18 mouse cellular contexts compared by ENCODE assay signal in genomic region chr6:52265913-52266665, GRCm38 (mm10). TPM values are rescaled to one million over a fixed set of nuclear protein-coding genes. Genes with fewer than 3 reads are reported as not detected.
A peak's percentile ranks its signal among the peaks of the same experiment; 100 is the strongest.
DNase-seq lines count a peak whose midpoint lies in the region; ATAC-seq lines count a peak whose summit lies in the region.
"Had no signal": no experiment of that assay in that cellular context is flagged by ENCODE, and none has a peak within 500 bp of the region (broad histone marks: within the 10 kb centered on the region; RNA-seq: fewer than 3 reads in every experiment).

No protein-coding gene starts in this region.

- H3K27me3 ChIP-seq in hindbrain, embryonic 10.5 days (ENCODE audit: insufficient read depth, poor library complexity, severe bottlenecking), result peaks cover 100% of the 10 kb centered on the region
- H3K27me3 ChIP-seq in hindbrain, embryonic 14.5 days (ENCODE audit: control insufficient read depth, insufficient read depth, low read length), result peaks cover 100% of the 10 kb centered on the region
- H3K27me3 ChIP-seq in neural tube, embryonic 15.5 days (replicated peaks), result peaks cover 94% of the 10 kb centered on the region
- peaks cover 100% of the 10 kb centered on the region for H3K27me3 ChIP-seq in limb, embryonic 10.5 days (ENCODE audit: low read depth, poor library complexity, severe bottlenecking)

- no peaks in the 10 kb centered on the region for H3K9me3 ChIP-seq in hindbrain, embryonic 10.5 days
- H3K9me3 ChIP-seq in hindbrain, embryonic 14.5 days (ENCODE audit: control insufficient read depth, low read length), result no peaks in the 10 kb centered on the region
- H3K9me3 ChIP-seq in neural tube, embryonic 15.5 days (replicated peaks), result no peaks in the 10 kb centered on the region
- no peaks in the 10 kb centered on the region for H3K9me3 ChIP-seq in limb, embryonic 10.5 days (replicated peaks)

- peaks cover 2% of the 10 kb centered on the region for H3K4me1 ChIP-seq in hindbrain, embryonic 10.5 days (replicated peaks)
- no peaks in the 10 kb centered on the region for H3K4me1 ChIP-seq in hindbrain, embryonic 14.5 days (replicated peaks; ENCODE audit: control insufficient read depth, insufficient read depth, low read length)
- H3K4me1 ChIP-seq in neural tube, embryonic 15.5 days, result 0 out of 2 replicates have a peak, but pooled peaks cover 3% of the 10 kb centered on the region
- H3K4me1 ChIP-seq in limb, embryonic 10.5 days, result peaks cover 50% of the 10 kb centered on the region

- no peak overlapping the region for H3K27ac ChIP-seq in hindbrain, embryonic 10.5 days
- no peak overlapping the region for H3K27ac ChIP-seq in hindbrain, embryonic 14.5 days
- no peak overlapping the region for H3K27ac ChIP-seq in neural tube, embryonic 15.5 days (replicated peaks)
- H3K27ac ChIP-seq in limb, embryonic 10.5 days, result peak overlapping the region; percentile 85

- peak; percentile 58 for DNase-seq in hindbrain, embryonic 10.5 days (ENCODE audit: low spot score)
- no peak for DNase-seq in hindbrain, embryonic 14.5 days (ENCODE audit: low spot score)
- DNase-seq in neural tube, embryonic 10.5 days (ENCODE audit: extremely low spot score, low spot score), result peak; percentile 74
- DNase-seq in limb, embryonic 10.5 days (ENCODE audit: low spot score), result peak; percentile 69
- no peak for DNase-seq in cerebellum, adult 9-11 months
- DNase-seq: adrenal gland, postnatal 14 days; cerebellum, postnatal 14 days; gastrocnemius, postnatal 36 days; heart, postnatal 10 days; layer of hippocampus, postnatal 36 days; thymus, postnatal 25 days had no signal

- 1% methylated on average over 19 of the region's 19 CpGs for WGBS in hindbrain, embryonic 10.5 days
- WGBS in hindbrain, embryonic 14.5 days, result 0% methylated on average over 19 of the region's 19 CpGs
- 2% methylated on average over 19 of the region's 19 CpGs for WGBS in neural tube, embryonic 15.5 days
- WGBS in limb, embryonic 10.5 days, result under 1% methylated on average over 19 of the region's 19 CpGs

- H3K9ac ChIP-seq in hindbrain, embryonic 14.5 days, result no peak overlapping the region
- H3K9ac ChIP-seq in neural tube, embryonic 15.5 days (replicated peaks), result no peak overlapping the region

- no peak for ATAC-seq in hindbrain, embryonic 14.5 days (ENCODE audit: low FRiP score)
- ATAC-seq in neural tube, embryonic 15.5 days (ENCODE audit: low FRiP score), result no peak
- no peak for ATAC-seq in megakaryocyte, adult 5-6 weeks (ENCODE audit: poor library complexity, severe bottlenecking)

- H3K4me2 ChIP-seq in hindbrain, embryonic 14.5 days (replicated peaks), result no peak overlapping the region
- H3K4me2 ChIP-seq in neural tube, embryonic 15.5 days, result no peak overlapping the region

- H3K36me3 ChIP-seq in hindbrain, embryonic 10.5 days, result no peaks in the 10 kb centered on the region
- no peaks in the 10 kb centered on the region for H3K36me3 ChIP-seq in hindbrain, embryonic 14.5 days (replicated peaks; ENCODE audit: control insufficient read depth, insufficient read depth)
- no peaks in the 10 kb centered on the region for H3K36me3 ChIP-seq in neural tube, embryonic 15.5 days
- H3K36me3 ChIP-seq in limb, embryonic 10.5 days, result no peaks in the 10 kb centered on the region

- H3K4me3 ChIP-seq in hindbrain, embryonic 10.5 days, result no peak overlapping the region
- H3K4me3 ChIP-seq in hindbrain, embryonic 14.5 days (replicated peaks; ENCODE audit: low read length), result no peak overlapping the region
- no peak overlapping the region for H3K4me3 ChIP-seq in neural tube, embryonic 15.5 days (replicated peaks)
- H3K4me3 ChIP-seq in limb, embryonic 10.5 days, result peak overlapping the region; percentile 53
- H3K4me3 ChIP-seq: megakaryocyte, embryonic 14.5 days had no signal

RNA-seq across cellular contexts. Expression of gene Hoxa13, which starts 5.4 kb away (rescaled TPM):
- not detected in 2 replicates for polyA plus RNA-seq in hindbrain, embryonic 10.5 days (2016; fragmentation: Nextera tagmentation; extraction: Ambion mirVana)
- not detected in 2 replicates for polyA plus RNA-seq in hindbrain, embryonic 14.5 days (2014; fragmentation: Nextera tagmentation; extraction: Ambion mirVana)
- polyA plus RNA-seq in neural tube, embryonic 15.5 days (2015; fragmentation: Nextera tagmentation; extraction: Ambion mirVana), result 0.08 and 0.26 TPM in 2 replicates
- 2.7 and 11.1 TPM in 2 replicates for polyA plus RNA-seq in limb, embryonic 10.5 days (2016; fragmentation: Nextera tagmentation; extraction: Ambion mirVana)
- not detected in 2 replicates for total RNA-seq in megakaryocyte, adult 5-6 weeks (2015)
- not detected in 2 replicates for total RNA-seq in megakaryocyte, adult 5-6 weeks (2017)
- total RNA-seq: adrenal gland, postnatal 14 days; heart, postnatal 10 days; layer of hippocampus, postnatal 36 days; liver, adult 2 months had no signal
- polyA plus RNA-seq: frontal cortex, adult 2 months; liver, adult 2 months; lung, embryonic 16.5 days; stomach, embryonic 14.5 days had no signal

RNA-seq across cellular contexts. Expression of gene Hoxa11, which starts 20.5 kb away (rescaled TPM):
- not detected in 2 replicates for polyA plus RNA-seq in hindbrain, embryonic 10.5 days (2016; fragmentation: Nextera tagmentation; extraction: Ambion mirVana)
- not detected in 2 replicates for polyA plus RNA-seq in hindbrain, embryonic 14.5 days (2014; fragmentation: Nextera tagmentation; extraction: Ambion mirVana)
- polyA plus RNA-seq in neural tube, embryonic 15.5 days (2015; fragmentation: Nextera tagmentation; extraction: Ambion mirVana), result 4.3 and 9.6 TPM in 2 replicates
- 71.6 and 74.9 TPM in 2 replicates for polyA plus RNA-seq in limb, embryonic 10.5 days (2016; fragmentation: Nextera tagmentation; extraction: Ambion mirVana)
- total RNA-seq in megakaryocyte, adult 5-6 weeks (2015), result not detected in 2 replicates
- total RNA-seq in megakaryocyte, adult 5-6 weeks (2017), result not detected in 2 replicates
- total RNA-seq: adrenal gland, postnatal 14 days; heart, postnatal 10 days; layer of hippocampus, postnatal 36 days; liver, adult 2 months had no signal
- polyA plus RNA-seq: liver, adult 2 months; lung, embryonic 16.5 days; stomach, embryonic 14.5 days had no signal

RNA-seq across cellular contexts. Expression of gene Hoxa10, which starts 25.4 kb away (rescaled TPM):
- not detected in 2 replicates for polyA plus RNA-seq in hindbrain, embryonic 10.5 days (2016; fragmentation: Nextera tagmentation; extraction: Ambion mirVana)
- 0.37 TPM in 1 of 2 replicates, not detected in the other for polyA plus RNA-seq in hindbrain, embryonic 14.5 days (2014; fragmentation: Nextera tagmentation; extraction: Ambion mirVana)
- polyA plus RNA-seq in neural tube, embryonic 15.5 days (2015; fragmentation: Nextera tagmentation; extraction: Ambion mirVana), result 48.9 and 69.7 TPM in 2 replicates
- polyA plus RNA-seq in limb, embryonic 10.5 days (2016; fragmentation: Nextera tagmentation; extraction: Ambion mirVana), result 175 and 195 TPM in 2 replicates
- 0.07 TPM in 1 of 2 replicates, not detected in the other for total RNA-seq in megakaryocyte, adult 5-6 weeks (2015)
- 0.11 TPM in 1 of 2 replicates, not detected in the other for total RNA-seq in megakaryocyte, adult 5-6 weeks (2017)
- total RNA-seq: heart, postnatal 10 days; layer of hippocampus, postnatal 36 days; liver, adult 2 months had no signal
- polyA plus RNA-seq: frontal cortex, adult 2 months; liver, adult 2 months; lung, embryonic 16.5 days; stomach, embryonic 14.5 days had no signal

RNA-seq across cellular contexts. Expression of gene Hoxa9, which starts 35.2 kb away (rescaled TPM):
- not detected in 2 replicates for polyA plus RNA-seq in hindbrain, embryonic 10.5 days (2016; fragmentation: Nextera tagmentation; extraction: Ambion mirVana)
- polyA plus RNA-seq in hindbrain, embryonic 14.5 days (2014; fragmentation: Nextera tagmentation; extraction: Ambion mirVana), result 1.5 and 2.0 TPM in 2 replicates
- polyA plus RNA-seq in neural tube, embryonic 15.5 days (2015; fragmentation: Nextera tagmentation; extraction: Ambion mirVana), result 64.3 and 77.5 TPM in 2 replicates
- polyA plus RNA-seq in limb, embryonic 10.5 days (2016; fragmentation: Nextera tagmentation; extraction: Ambion mirVana), result 95.7 and 123 TPM in 2 replicates
- 0.36 and 1.2 TPM in 2 replicates for total RNA-seq in megakaryocyte, adult 5-6 weeks (2015)
- 1.5 and 2.0 TPM in 2 replicates for total RNA-seq in megakaryocyte, adult 5-6 weeks (2017)
- total RNA-seq: heart, postnatal 10 days; layer of hippocampus, postnatal 36 days; liver, adult 2 months had no signal
- polyA plus RNA-seq: frontal cortex, adult 2 months had no signal

RNA-seq across cellular contexts. Expression of gene Hoxa7, which starts 44.4 kb away (rescaled TPM):
- polyA plus RNA-seq in hindbrain, embryonic 10.5 days (2016; fragmentation: Nextera tagmentation; extraction: Ambion mirVana), result not detected in 2 replicates
- polyA plus RNA-seq in hindbrain, embryonic 14.5 days (2014; fragmentation: Nextera tagmentation; extraction: Ambion mirVana), result 18.7 and 25.2 TPM in 2 replicates
- polyA plus RNA-seq in neural tube, embryonic 15.5 days (2015; fragmentation: Nextera tagmentation; extraction: Ambion mirVana), result 86.8 and 109 TPM in 2 replicates
- 24.7 and 24.8 TPM in 2 replicates for polyA plus RNA-seq in limb, embryonic 10.5 days (2016; fragmentation: Nextera tagmentation; extraction: Ambion mirVana)
- 1.2 and 1.8 TPM in 2 replicates for total RNA-seq in megakaryocyte, adult 5-6 weeks (2015)
- total RNA-seq in megakaryocyte, adult 5-6 weeks (2017), result 0.53 and 0.73 TPM in 2 replicates
- total RNA-seq: layer of hippocampus, postnatal 36 days; liver, adult 2 months had no signal
- polyA plus RNA-seq: frontal cortex, adult 2 months had no signal

Comparison
In these comparisons a context has a peak if more than half of its experiments do, and no peak if none do; other contexts are left out.
1. DNase-seq: peak in hindbrain, embryonic 10.5 days (single experiment), neural tube, embryonic 10.5 days (single experiment) and limb, embryonic 10.5 days (single experiment); none in hindbrain, embryonic 14.5 days (single experiment) and cerebellum, adult 9-11 months (single experiment).
2. RNA of gene Hoxa10, which starts 25.4 kb away (polyA plus RNA-seq): 175 to 195 TPM in limb, embryonic 10.5 days and 48.9 to 69.7 TPM in neural tube, embryonic 15.5 days; 0.37 TPM in hindbrain, embryonic 14.5 days and not detected in hindbrain, embryonic 10.5 days; every median in the first group is over 10 times any median in the second.